Mouse (Mus musculus) megakaryocyte, embryonic 14.5 days (primary cell): Measurements from ENCODE around the gene Pdlim4. TPM values are rescaled to one million over a fixed set of nuclear protein-coding genes. Genes with fewer than 3 reads are reported as not detected.
"Not testable (repeated sequence)": the region's sequence is repeated elsewhere in the genome, so short reads cannot be mapped to it uniquely, and the experiment has no call there.

Source experiments
- H3K27me3 ChIP-seq: replicated peaks from 2 replicates; pipeline ENCODE3; 2012; ENCODE audit warnings: inconsistent platforms
- H3K36me3 ChIP-seq: replicated peaks from 2 replicates; pipeline ENCODE3; 2012; ENCODE audit warnings: low read length, inconsistent platforms, mixed read lengths
- H3K4me1 ChIP-seq: 2 replicates; pipeline ENCODE4 v1.6.1; 2012; ENCODE audit warnings: inconsistent platforms
- H3K4me3 ChIP-seq: replicated peaks from 2 replicates; pipeline ENCODE3; 2012; ENCODE audit warnings: moderate library complexity, mild to moderate bottlenecking, inconsistent platforms
- H3K9me3 ChIP-seq: 2 replicates; pipeline ENCODE4 v1.6.1; 2012; ENCODE audit warnings: inconsistent platforms
- FLI1 ChIP-seq: IDR thresholded peaks from 2 replicates; pipeline ENCODE4 v1.6.1; 2012; ENCODE audit warnings: low read length, inconsistent platforms, mixed read lengths
- GATA1 ChIP-seq: IDR thresholded peaks from 3 replicates; pipeline ENCODE4 v1.6.1; 2012; ENCODE audit warnings: mixed read lengths, low read length, inconsistent platforms, borderline replicate concordance
- polyA plus RNA-seq: library from polyadenylated mRNA; stranded (reverse); fragments of >175 nt; gene quantifications from 2 replicates; pipeline ENCODE4 v1.2.3, GENCODE M21; 2012; ENCODE audit warnings: low replicate concordance; ENCODE audit not compliant: insufficient read depth

Pdlim4 gene
- polyA plus RNA-seq, 1 experiment = 14.3 TPM

DNA sequence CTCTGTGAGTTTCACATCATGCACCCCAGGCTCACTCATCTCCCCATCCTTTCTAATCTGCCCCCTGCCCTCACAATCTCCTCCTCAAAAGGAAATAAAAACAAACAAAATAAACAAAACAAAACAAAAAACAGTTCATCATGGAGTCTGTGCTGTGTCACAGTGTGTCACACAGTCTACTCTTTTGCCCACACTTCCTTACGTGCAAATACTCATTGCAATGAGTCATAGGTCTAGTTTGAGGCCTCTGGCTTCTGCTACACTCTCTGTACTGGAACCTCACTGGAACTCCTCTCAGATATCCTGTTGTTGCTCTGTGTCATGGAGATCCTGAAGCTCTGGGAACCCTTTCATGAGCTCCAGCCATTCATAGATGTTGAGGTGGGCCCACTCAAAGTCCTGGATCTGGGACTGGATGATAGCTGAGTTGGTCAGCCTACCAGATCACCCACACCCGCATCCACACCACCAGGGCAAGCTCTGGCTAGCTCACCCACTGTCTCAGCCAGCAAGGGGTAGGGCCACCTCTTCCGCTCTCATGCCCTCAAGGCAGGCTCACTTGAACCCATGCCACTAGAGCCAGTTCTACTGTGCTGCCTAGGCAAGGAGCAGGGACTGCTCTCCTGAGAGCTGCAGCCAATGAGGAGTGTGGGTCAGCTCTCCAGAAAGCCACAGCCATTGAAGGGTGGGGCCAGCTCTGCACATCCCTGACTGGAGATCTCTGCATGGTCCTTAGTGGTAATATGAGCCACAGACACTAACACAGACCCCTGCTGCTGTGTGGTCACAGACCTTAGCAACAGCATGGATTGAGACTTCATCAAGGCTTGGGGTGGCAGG, 49.7 kb downstream of the Pdlim4 start:
- Histone ChIP-seq H3K4me3 (peak overlapping the region; percentile 52), H3K9me3 (no peaks in the 10 kb centered on the region), H3K4me1 (peaks cover 14% of the 10 kb centered on the region; the same call in 1 of the 2 replicates), H3K36me3 (no peaks in the 10 kb centered on the region), H3K27me3 (peaks cover 25% of the 10 kb centered on the region)
- TF ChIP-seq FLI1 (no peak), GATA1 (no peak)

DNA sequence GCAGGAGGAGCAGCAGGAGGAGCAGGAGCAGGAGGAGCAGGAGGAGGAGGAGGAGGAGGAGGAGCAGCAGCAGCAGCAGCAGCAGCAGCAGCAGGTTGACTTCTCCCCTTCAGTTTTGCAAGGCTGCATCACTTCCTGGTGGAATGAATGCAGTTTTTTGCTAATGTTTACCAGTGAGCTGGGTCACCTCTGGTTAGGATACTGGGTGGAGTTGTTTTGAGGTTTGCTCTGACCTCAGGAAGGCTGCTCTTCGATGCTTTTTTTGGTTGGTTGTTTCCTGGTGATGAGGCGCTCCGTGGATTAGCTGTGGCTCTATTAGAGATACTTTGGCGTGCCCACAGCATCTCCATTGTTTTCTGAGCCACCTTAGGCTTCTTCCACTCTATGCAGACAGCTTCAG, 51.2 kb downstream of the Pdlim4 start:
- H3K4me3 ChIP-seq = peak overlapping the region; percentile 30
- no peaks in the 10 kb centered on the region for H3K36me3 ChIP-seq

DNA sequence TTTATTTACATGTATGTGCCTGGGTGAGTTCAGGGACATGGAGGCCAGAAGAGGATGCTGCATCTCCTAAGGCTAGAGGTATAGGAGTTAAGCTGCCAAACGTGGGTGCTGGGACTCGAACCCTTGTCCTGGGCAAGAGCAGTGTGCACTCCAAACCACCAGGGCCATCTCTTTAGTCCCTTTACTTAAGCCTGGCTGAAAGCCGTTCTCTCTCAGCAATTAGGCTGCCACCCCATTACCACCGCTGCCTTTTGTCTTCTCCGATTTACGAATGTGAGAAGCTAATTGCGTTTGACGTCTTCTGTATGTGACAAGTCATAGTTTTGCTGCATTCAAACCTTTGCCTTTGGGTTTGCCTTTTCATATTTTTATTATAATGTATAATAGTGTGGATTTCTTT, 52.8 kb downstream of the Pdlim4 start:
- TF ChIP-seq FLI1 (no peak), GATA1 (no peak)
- H3K4me3 ChIP-seq = no peak overlapping the region
- H3K36me3 ChIP-seq = no peaks in the 10 kb centered on the region
- peaks cover 29% of the 10 kb centered on the region for H3K27me3 ChIP-seq
- peaks cover 14% of the 10 kb centered on the region; the same call in 1 of the 2 replicates for H3K4me1 ChIP-seq
- H3K9me3 ChIP-seq = no peaks in the 10 kb centered on the region

More for the DNA sequence above, 51.2 kb downstream of the Pdlim4 start:
- TF ChIP-seq FLI1 (no peak), GATA1 (no peak)
- Histone ChIP-seq H3K27me3 (peaks cover 26% of the 10 kb centered on the region), H3K9me3 (no peaks in the 10 kb centered on the region), H3K4me1 (peaks cover 14% of the 10 kb centered on the region; the same call in 1 of the 2 replicates)

DNA sequence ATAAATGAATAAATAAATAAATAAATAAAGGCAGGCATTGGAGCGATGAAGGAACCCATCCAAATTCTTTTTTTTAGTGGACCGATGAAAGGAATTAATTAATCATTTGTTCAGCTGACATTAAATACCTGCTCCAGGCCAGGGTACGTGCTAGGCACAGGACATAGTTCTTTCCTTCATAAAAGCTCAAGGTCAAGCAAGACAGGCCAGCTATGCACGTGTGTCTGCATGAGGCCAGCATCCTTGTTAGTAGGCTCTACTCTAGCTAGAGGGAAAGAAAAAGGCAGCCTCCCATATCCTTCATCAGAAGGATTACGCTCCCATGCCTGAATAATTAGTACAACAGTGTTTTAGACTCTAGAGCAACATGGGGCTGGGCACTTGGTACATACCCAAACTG, 55.9 kb downstream of the Pdlim4 start:
- Histone ChIP-seq H3K27me3 (peaks cover 36% of the 10 kb centered on the region), H3K9me3 (no peaks in the 10 kb centered on the region), H3K4me3 (no peak overlapping the region), H3K36me3 (no peaks in the 10 kb centered on the region), H3K4me1 (0 out of 2 replicates have a peak, but pooled peaks cover 3% of the 10 kb centered on the region)
- no peak for TF ChIP-seq FLI1
- TF ChIP-seq GATA1 = no peak

DNA sequence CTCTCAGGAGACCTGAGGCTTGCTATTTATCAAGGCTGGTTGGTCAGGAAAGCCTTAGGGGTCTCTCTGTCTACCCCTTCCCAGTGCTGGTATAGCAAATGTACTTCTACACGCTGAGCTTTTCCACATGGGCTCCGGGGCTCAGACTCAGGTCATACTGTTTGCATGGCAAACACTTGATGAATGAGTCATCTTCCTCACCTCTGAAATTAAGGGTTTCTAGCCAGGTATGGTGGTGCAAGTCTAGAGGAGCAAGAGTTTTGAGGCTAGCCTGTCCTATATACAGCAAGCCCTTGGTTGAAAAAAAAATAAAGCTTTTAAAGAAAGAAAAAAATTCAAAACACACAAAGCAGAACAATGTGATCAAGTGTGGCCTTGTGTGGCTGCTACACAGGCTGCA, 57.6 kb downstream of the Pdlim4 start:
- Histone ChIP-seq H3K36me3 (no peaks in the 10 kb centered on the region), H3K4me1 (no peaks in the 10 kb centered on the region), H3K9me3 (no peaks in the 10 kb centered on the region)

DNA sequence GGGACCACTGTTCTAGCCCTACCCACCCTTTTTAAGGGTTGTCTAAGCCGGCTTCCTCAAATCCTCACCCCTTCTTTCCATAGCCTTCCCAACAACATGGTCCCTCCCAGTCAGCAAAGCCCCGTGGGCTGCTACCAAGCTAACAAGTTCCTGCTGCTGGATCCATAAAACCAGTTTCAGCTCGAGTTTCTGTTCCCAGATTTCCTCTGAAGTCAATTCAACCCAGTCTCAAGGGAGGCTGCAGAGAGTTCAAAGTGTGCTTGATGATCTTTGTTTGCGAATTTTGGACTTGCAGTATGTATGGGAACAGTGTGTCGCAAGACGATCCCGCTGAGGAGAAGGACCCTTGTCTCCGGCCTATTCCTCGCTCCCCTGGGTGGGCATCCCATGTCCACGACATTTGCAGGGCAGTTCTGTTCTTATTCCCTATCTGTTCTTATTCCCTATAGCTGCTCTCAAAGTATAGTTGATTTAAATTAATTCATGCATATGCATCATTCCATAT, 60.3 kb downstream of the Pdlim4 start:
- H3K36me3 ChIP-seq = no peaks in the 10 kb centered on the region

More for the DNA sequence above, 57.6 kb downstream of the Pdlim4 start:
- Histone ChIP-seq H3K27me3 (peaks cover 45% of the 10 kb centered on the region), H3K4me3 (no peak overlapping the region)
- no peak for TF ChIP-seq FLI1
- no peak for TF ChIP-seq GATA1

DNA sequence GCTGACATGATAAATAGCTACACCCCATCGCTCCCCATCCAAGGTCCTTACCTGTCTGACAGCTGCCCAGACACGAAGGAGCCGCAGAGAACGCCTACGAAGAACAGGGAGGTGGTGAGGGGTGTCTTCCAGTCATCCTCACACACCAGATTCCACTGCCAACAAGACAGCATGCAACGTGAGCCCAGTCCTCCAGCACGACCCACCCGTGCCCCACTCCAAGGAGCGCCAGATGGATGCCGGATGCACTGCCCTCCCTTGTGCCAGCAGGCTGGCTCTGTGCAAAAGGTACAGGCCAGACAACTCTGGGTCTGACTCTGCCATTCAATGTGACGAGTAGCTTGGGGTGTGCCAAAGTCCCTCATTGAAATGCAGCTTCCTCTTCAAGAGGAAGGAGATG, 61.1 kb downstream of the Pdlim4 start:
- Histone ChIP-seq H3K9me3 (no peaks in the 10 kb centered on the region), H3K36me3 (no peaks in the 10 kb centered on the region), H3K4me1 (no peaks in the 10 kb centered on the region), H3K27me3 (peaks cover 48% of the 10 kb centered on the region), H3K4me3 (no peak overlapping the region)
- no peak for TF ChIP-seq GATA1
- TF ChIP-seq FLI1 = no peak

More for the DNA sequence above, 60.3 kb downstream of the Pdlim4 start:
- Histone ChIP-seq H3K27me3 (peaks cover 52% of the 10 kb centered on the region), H3K9me3 (no peaks in the 10 kb centered on the region), H3K4me3 (no peak overlapping the region), H3K4me1 (no peaks in the 10 kb centered on the region)
- no peak for TF ChIP-seq FLI1
- no peak for TF ChIP-seq GATA1

DNA sequence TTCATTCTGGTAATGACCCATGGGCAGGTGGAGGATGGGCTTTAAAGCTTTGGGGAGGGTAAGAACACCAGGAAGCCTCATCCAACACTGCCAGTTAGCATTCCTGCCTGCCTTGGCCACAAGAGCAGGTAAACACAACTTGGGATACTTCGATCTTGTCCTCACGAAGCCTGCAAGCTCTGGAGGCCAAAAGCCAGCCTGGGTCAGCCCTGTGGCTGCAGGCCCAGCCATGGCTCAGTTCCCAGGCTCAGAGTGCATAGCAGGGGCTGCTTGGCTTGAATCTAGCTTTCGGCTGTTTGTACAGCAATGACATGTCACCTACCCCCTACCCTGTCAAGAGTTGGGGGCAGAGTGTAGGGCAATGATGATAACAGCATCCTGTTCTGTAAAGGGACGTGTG, 61.9 kb downstream of the Pdlim4 start:
- H3K4me3 ChIP-seq = no peak overlapping the region
- no peaks in the 10 kb centered on the region for H3K36me3 ChIP-seq
- peaks cover 4% of the 10 kb centered on the region; the same call in 1 of the 2 replicates for H3K4me1 ChIP-seq
- TF ChIP-seq GATA1 (no peak), FLI1 (no peak)
- H3K9me3 ChIP-seq = no peaks in the 10 kb centered on the region
- peaks cover 44% of the 10 kb centered on the region for H3K27me3 ChIP-seq

DNA sequence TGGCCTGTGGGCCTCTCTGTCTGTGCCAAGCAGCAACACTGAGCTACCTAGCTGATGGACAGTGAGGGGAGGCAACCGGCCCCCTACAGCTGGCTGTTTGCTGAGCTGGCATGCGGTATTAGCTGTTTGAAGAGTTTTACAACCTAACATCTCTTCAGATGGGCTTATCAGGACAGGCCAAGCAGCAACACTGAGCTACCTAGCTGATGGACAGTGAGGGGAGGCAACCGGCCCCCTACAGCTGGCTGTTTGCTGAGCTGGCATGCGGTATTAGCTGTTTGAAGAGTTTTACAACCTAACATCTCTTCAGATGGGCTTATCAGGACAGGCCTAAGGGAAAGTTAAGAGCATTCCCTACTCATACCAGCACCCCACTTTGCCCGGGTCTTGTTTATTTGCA, 62.5 kb downstream of the Pdlim4 start:
- H3K27me3 ChIP-seq = peaks cover 40% of the 10 kb centered on the region
- not testable (repeated sequence) for H3K4me3 ChIP-seq, H3K4me1 ChIP-seq, H3K9me3 ChIP-seq, H3K36me3 ChIP-seq

Other genes starting within 250 kb of the Pdlim4 start
- gene Gm12216, start 209.8 kb downstream of the Pdlim4 start, polyA plus RNA-seq = not detected in 2 replicates
- gene Slc22a5, start 177.4 kb downstream of the Pdlim4 start, polyA plus RNA-seq = 2.7 and 4.7 TPM in 2 replicates
- 0.29 TPM in 1 of 2 replicates, not detected in the other for gene Slc22a21, start 88.7 kb downstream of the Pdlim4 start, polyA plus RNA-seq
- gene Slc22a4, start 40.9 kb downstream of the Pdlim4 start, polyA plus RNA-seq = 0.04 and 5.0 TPM in 2 replicates
- 0.29 TPM in 1 of 2 replicates, not detected in the other for gene P4ha2, start 31.1 kb upstream of the Pdlim4 start, polyA plus RNA-seq
- gene Csf2, start 180.7 kb upstream of the Pdlim4 start, polyA plus RNA-seq = not detected in 2 replicates
- not detected in 2 replicates for gene Il3, start 198.3 kb upstream of the Pdlim4 start, polyA plus RNA-seq
- gene Acsl6, start 234.8 kb upstream of the Pdlim4 start, polyA plus RNA-seq = not detected in 2 replicates